Mouse (Mus musculus): ENCODE data around the gene 1110002E22Rik.

The 1110002E22Rik gene

GRCm38 (mm10) chr3:138064732-138065645 is at the start of gene 1110002E22Rik:
1110002E22Rik (plus strand) TSS chr3:138065052.
- no peak for DNase-seq

GRCm38 (mm10) chr3:138016810-138017209 is 48.0 kb upstream of the 1110002E22Rik start:
- no peak for DNase-seq

- no peak for DNase-seq
Observed at GRCm38 (mm10) chr3:138022003-138022402, 42.8 kb upstream of the 1110002E22Rik start.

- no peak for DNase-seq
Observed at GRCm38 (mm10) chr3:138022651-138023050, 42.2 kb upstream of the 1110002E22Rik start.

GRCm38 (mm10) chr3:138026286-138026685 is 38.6 kb upstream of the 1110002E22Rik start:
- no peak for DNase-seq

GRCm38 (mm10) chr3:138027575-138028362 is 37.1 kb upstream of the 1110002E22Rik start:
- DNase-seq: no peak

GRCm38 (mm10) chr3:138029351-138029750 is 35.5 kb upstream of the 1110002E22Rik start:
- no peak for DNase-seq

GRCm38 (mm10) chr3:138030563-138030962 is 34.3 kb upstream of the 1110002E22Rik start:
- DNase-seq: no peak

GRCm38 (mm10) chr3:138033986-138034385 is 30.9 kb upstream of the 1110002E22Rik start:
- no peak for DNase-seq

- DNase-seq: no peak
Observed at GRCm38 (mm10) chr3:138040938-138041337, 23.9 kb upstream of the 1110002E22Rik start.

- no peak for DNase-seq
Observed at GRCm38 (mm10) chr3:138041591-138042301, 23.1 kb upstream of the 1110002E22Rik start.

GRCm38 (mm10) chr3:138043316-138043715 is 21.5 kb upstream of the 1110002E22Rik start:
- DNase-seq: no peak

- DNase-seq: no peak
Observed at GRCm38 (mm10) chr3:138049555-138049954, 15.3 kb upstream of the 1110002E22Rik start.

- DNase-seq: no peak
Observed at GRCm38 (mm10) chr3:138050772-138051171, 14.1 kb upstream of the 1110002E22Rik start.

- DNase-seq: no peak
Observed at GRCm38 (mm10) chr3:138051431-138051830, 13.4 kb upstream of the 1110002E22Rik start.

GRCm38 (mm10) chr3:138053969-138054368 is 10.9 kb upstream of the 1110002E22Rik start:
- DNase-seq: no peak

GRCm38 (mm10) chr3:138056976-138057375 is 7.9 kb upstream of the 1110002E22Rik start:
- DNase-seq: no peak

- DNase-seq: no peak
Observed at GRCm38 (mm10) chr3:138058226-138058625, 6.6 kb upstream of the 1110002E22Rik start.

- DNase-seq: no peak
Observed at GRCm38 (mm10) chr3:138060429-138060828, 4.4 kb upstream of the 1110002E22Rik start.

- no peak for DNase-seq
Observed at GRCm38 (mm10) chr3:138061205-138061911, 3.5 kb upstream of the 1110002E22Rik start.

- DNase-seq: no peak
Observed at GRCm38 (mm10) chr3:138062673-138063072, 2.2 kb upstream of the 1110002E22Rik start.

- DNase-seq: no peak
Observed at GRCm38 (mm10) chr3:138063731-138064329, 1.0 kb upstream of the 1110002E22Rik start.

Measured in thymus, adult 18-20 months (tissue).